ENCODE assay signal across 25 mouse cellular contexts in genomic region chr7:100534216-100534615, GRCm38 (mm10). TPM values are rescaled to one million over a fixed set of nuclear protein-coding genes. Genes with fewer than 3 reads are reported as not detected.
DNase-seq lines count a peak whose midpoint lies in the region; ATAC-seq and TF ChIP-seq lines count a peak whose summit lies in the region.
"Had no signal": no experiment of that assay in that cellular context is flagged by ENCODE, and none has a peak within 500 bp of the region (broad histone marks: within the 10 kb centered on the region; RNA-seq: fewer than 3 reads in every experiment).

No protein-coding gene starts in this region.

- no peak for DNase-seq in lung, adult 2 months
- peak; percentile 86 for DNase-seq in MEL (ENCODE audit: low read depth, low spot score)
- DNase-seq: adrenal gland, adult 8-10 months; adrenal gland, postnatal 25 days; cerebellum, adult 11 months; cerebellum, adult 8-10 months; cerebellum, postnatal 14 days; gastrocnemius, postnatal 14 days; heart, adult 2 months had no signal

- peaks cover 2% of the 10 kb centered on the region for H3K79me2 ChIP-seq in MEL (ENCODE audit: control insufficient read depth, insufficient read depth, low read length, poor library complexity)

- H3K9me3 ChIP-seq in lung, embryonic 16.5 days (ENCODE audit: control insufficient read depth, low read length), result no peaks in the 10 kb centered on the region
- no peaks in the 10 kb centered on the region for H3K9me3 ChIP-seq in MEL (replicated peaks; ENCODE audit: insufficient read depth, low read length)
- H3K9me3 ChIP-seq in midbrain, embryonic 16.5 days (replicated peaks; ENCODE audit: control insufficient read depth, low read length, poor library complexity, severe bottlenecking), result no peaks in the 10 kb centered on the region
- H3K9me3 ChIP-seq: forebrain, embryonic 10.5 days; forebrain, embryonic 13.5 days; G1E; heart, embryonic 10.5 days; heart, embryonic 13.5 days; hindbrain, embryonic 12.5 days; hindbrain, embryonic 15.5 days had no signal

- no peak for ATAC-seq in lung, embryonic 16.5 days (ENCODE audit: low read depth)
- ATAC-seq in granulocyte monocyte progenitor cell, adult 5-6 weeks (replicated peaks; ENCODE audit: poor library complexity, severe bottlenecking), result 0 out of 2 replicates have a peak, but pooled peaks have one; percentile 21
- ATAC-seq in midbrain, embryonic 16.5 days, result no peak
- ATAC-seq in megakaryocyte progenitor cell, adult 5-6 weeks (replicated peaks; ENCODE audit: poor library complexity), result no peak
- ATAC-seq: activated CD4-positive, CD25-positive, alpha-beta regulatory T cell, adult 4 months; forebrain, embryonic 13.5 days; forebrain, embryonic 16.5 days; intestine, postnatal 0 days had no signal

- peaks cover 1% of the 10 kb centered on the region for H3K36me3 ChIP-seq in lung, embryonic 16.5 days (ENCODE audit: control insufficient read depth, insufficient read depth, low read length)
- peaks cover 0 to 8% of the 10 kb centered on the region in 2 experiments; a peak in 2 of 4 replicates for H3K36me3 ChIP-seq in MEL (ENCODE audit: control insufficient read depth in 1 of 2, insufficient read depth in 2 of 2, low read length in 2 of 2)
- peaks cover 4% of the 10 kb centered on the region; the same call in 1 of the 2 replicates for H3K36me3 ChIP-seq in midbrain, embryonic 16.5 days (ENCODE audit: control insufficient read depth, insufficient read depth, low read length)

- H3K4me3 ChIP-seq in lung, embryonic 16.5 days (ENCODE audit: low read length), result no peak overlapping the region
- no peak overlapping the region for H3K4me3 ChIP-seq in lung, adult 2 months (replicated peaks; ENCODE audit: extremely low read depth, low read depth, low read length)
- peak overlapping the region; percentile 21 to 40; a peak in 3 of 4 replicates for H3K4me3 ChIP-seq in MEL (ENCODE audit: control insufficient read depth in 1 of 2, insufficient read depth in 1 of 2, low read depth in 2 of 2, low read length in 2 of 2)
- H3K4me3 ChIP-seq in midbrain, embryonic 16.5 days (ENCODE audit: low read depth, low read length), result no peak overlapping the region
- H3K4me3 ChIP-seq: forebrain, embryonic 10.5 days; forebrain, embryonic 13.5 days; heart, adult 2 months; heart, embryonic 10.5 days; heart, embryonic 13.5 days; hindbrain, embryonic 12.5 days; hindbrain, embryonic 15.5 days had no signal

- no peaks in the 10 kb centered on the region for H3K27me3 ChIP-seq in lung, embryonic 16.5 days (ENCODE audit: control insufficient read depth, insufficient read depth, low read depth, low read length)
- no peaks in the 10 kb centered on the region for H3K27me3 ChIP-seq in MEL (ENCODE audit: control insufficient read depth in 1 of 2, insufficient read depth in 2 of 2, low read length in 2 of 2)
- no peaks in the 10 kb centered on the region for H3K27me3 ChIP-seq in midbrain, embryonic 16.5 days (ENCODE audit: control insufficient read depth, insufficient read depth, low read depth, low read length)
- H3K27me3 ChIP-seq: forebrain, embryonic 13.5 days; heart, embryonic 13.5 days; hindbrain, embryonic 12.5 days; hindbrain, embryonic 15.5 days had no signal

- TF ChIP-seq RAD21 in MEL (IDR thresholded peaks at IDR 0.05; ENCODE audit: low read depth, low read length), result no peak

- TF ChIP-seq EP300 in MEL (IDR thresholded peaks at IDR 0.05; ENCODE audit: low read depth in 1 of 2, low read length in 2 of 2), result peak in 1 of 2 experiments; percentile 49; a peak in 1 of 4 replicates

- H3K27ac ChIP-seq in lung, embryonic 16.5 days (ENCODE audit: low read length), result peak overlapping the region; percentile 43; the same call in 1 of the 2 replicates
- H3K27ac ChIP-seq in MEL (ENCODE audit: control insufficient read depth, low read depth, low read length), result 0 out of 2 replicates have a peak overlapping the region, but pooled peaks have one; percentile 12
- no peak overlapping the region for H3K27ac ChIP-seq in midbrain, embryonic 16.5 days (ENCODE audit: low read length)
- H3K27ac ChIP-seq: forebrain, embryonic 10.5 days; forebrain, embryonic 13.5 days; heart, adult 2 months; heart, embryonic 10.5 days; heart, embryonic 13.5 days; hindbrain, embryonic 12.5 days; hindbrain, embryonic 15.5 days had no signal

- no peak overlapping the region for H3K9ac ChIP-seq in lung, embryonic 16.5 days (ENCODE audit: low read length)
- H3K9ac ChIP-seq in MEL (ENCODE audit: control insufficient read depth, low read depth, low read length, poor library complexity, severe bottlenecking), result peak overlapping the region; percentile 14; the same call in 1 of the 2 replicates
- no peak overlapping the region for H3K9ac ChIP-seq in midbrain, embryonic 16.5 days (ENCODE audit: low read depth, low read length)
- H3K9ac ChIP-seq: forebrain, embryonic 13.5 days; heart, embryonic 13.5 days; hindbrain, embryonic 12.5 days; hindbrain, embryonic 15.5 days had no signal

- no peak for TF ChIP-seq CTCF in lung, adult 2 months (IDR thresholded peaks at IDR 0.05; ENCODE audit: insufficient read depth, low read length)
- no peak for TF ChIP-seq CTCF in MEL (IDR thresholded peaks at IDR 0.05 in 2 of 3, conservative IDR thresholded peaks at IDR 0.05 in 1 of 3; ENCODE audit: control insufficient read depth in 1 of 3, insufficient read depth in 1 of 3, low read depth in 2 of 3, low read length in 3 of 3, poor library complexity in 1 of 3, severe bottlenecking in 1 of 3)

- no peak for TF ChIP-seq POLR2A in lung, adult 2 months (IDR thresholded peaks at IDR 0.05; ENCODE audit: borderline replicate concordance, extremely low read depth, low read depth, low read length)
- TF ChIP-seq POLR2A in MEL (IDR thresholded peaks at IDR 0.05; ENCODE audit: control insufficient read depth in 1 of 2, insufficient read depth in 1 of 2, low read depth in 1 of 2, low read length in 2 of 2, poor library complexity in 1 of 2), result no peak

- 72% methylated on average over 3 of the region's 3 CpGs for WGBS in lung, embryonic 16.5 days
- WGBS in lung, adult 2 months, result 35% methylated on average over 3 of the region's 3 CpGs
- WGBS in midbrain, embryonic 16.5 days, result 87% methylated on average over 3 of the region's 3 CpGs

- H3K4me1 ChIP-seq in lung, embryonic 16.5 days (replicated peaks; ENCODE audit: control insufficient read depth, insufficient read depth, low read length), result peaks cover 12% of the 10 kb centered on the region
- peaks cover 3% of the 10 kb centered on the region for H3K4me1 ChIP-seq in lung, adult 2 months (ENCODE audit: control insufficient read depth, insufficient read depth, low read length)
- peaks cover 3 to 22% of the 10 kb centered on the region in 2 experiments for H3K4me1 ChIP-seq in MEL (ENCODE audit: control insufficient read depth in 1 of 2, insufficient read depth in 2 of 2, low read length in 2 of 2)
- H3K4me1 ChIP-seq in midbrain, embryonic 16.5 days (ENCODE audit: control insufficient read depth, insufficient read depth, low read length), result peaks cover 9% of the 10 kb centered on the region

- H3K4me2 ChIP-seq in lung, embryonic 16.5 days (ENCODE audit: low read depth, low read length), result no peak overlapping the region
- no peak overlapping the region for H3K4me2 ChIP-seq in midbrain, embryonic 16.5 days (ENCODE audit: low read length)
- H3K4me2 ChIP-seq: forebrain, embryonic 13.5 days; heart, embryonic 13.5 days; hindbrain, embryonic 12.5 days; hindbrain, embryonic 15.5 days had no signal

TF ChIP-seq in MEL, 35 proteins besides CTCF, POLR2A, EP300 and RAD21 (continues in another document):
- TF ChIP-seq ZNF384 (IDR thresholded peaks at IDR 0.05; ENCODE audit: low read depth, low read length) (0 out of 2 replicates have a peak, but pooled peaks have one; percentile 12), NELFE (IDR thresholded peaks at IDR 0.05; ENCODE audit: low read depth, low read length) (no peak), SMC3 (IDR thresholded peaks at IDR 0.05; ENCODE audit: low read depth, low read length) (no peak)

RNA-seq across cellular contexts. Expression of gene Coa4, which starts 2.7 kb away (rescaled TPM):
- 19.6 and 20.4 TPM in 2 replicates for polyA plus RNA-seq in lung, embryonic 16.5 days (2015; fragmentation: Nextera tagmentation; extraction: Ambion mirVana)
- polyA plus RNA-seq in lung, adult 2 months (2012; rRNA removed), result 8.5 and 9.0 TPM in 2 replicates
- total RNA-seq in MEL (2012; rRNA removed), result 6.1 and 8.1 TPM in 2 replicates
- 10 to 100 TPM in 1 of 2 experiments, not detected in 1; 13.8 TPM for polyA plus RNA-seq in MEL (2012; ENCODE audit: insufficient read depth in 1 of 2, insufficient read length in 2 of 2, low read depth in 1 of 2, low replicate concordance in 2 of 2, missing spikeins in 1 of 2)
- total RNA-seq in granulocyte monocyte progenitor cell, adult 5-6 weeks (2014; fragmentation: Nextera tagmentation), result 5.4 and 14.1 TPM in 2 replicates
- 20.0 and 21.1 TPM in 2 replicates for total RNA-seq in granulocyte monocyte progenitor cell, adult 5-6 weeks (2017)
- polyA plus RNA-seq in midbrain, embryonic 16.5 days (2015; fragmentation: Nextera tagmentation; extraction: Ambion mirVana), result 15.7 and 17.2 TPM in 2 replicates
- 10.7 and 21.3 TPM in 2 replicates for total RNA-seq in megakaryocyte progenitor cell, adult 5-6 weeks (2015)
- total RNA-seq in megakaryocyte progenitor cell, adult 5-6 weeks (2017), result 11.6 and 13.0 TPM in 2 replicates

RNA-seq across cellular contexts. Expression of gene Dnajb13, which starts 19.5 kb away (rescaled TPM):
- polyA plus RNA-seq in lung, embryonic 16.5 days (2015; fragmentation: Nextera tagmentation; extraction: Ambion mirVana), result 8.5 and 12.9 TPM in 2 replicates
- polyA plus RNA-seq in lung, adult 2 months (2012; rRNA removed), result 8.3 and 15.2 TPM in 2 replicates
- 2.0 and 2.2 TPM in 2 replicates for total RNA-seq in MEL (2012; rRNA removed)
- 1 to 10 TPM in 1 of 2 experiments, not detected in 1; 3.6 TPM for polyA plus RNA-seq in MEL (2012; ENCODE audit: insufficient read depth in 1 of 2, insufficient read length in 2 of 2, low read depth in 1 of 2, low replicate concordance in 2 of 2, missing spikeins in 1 of 2)
- total RNA-seq in granulocyte monocyte progenitor cell, adult 5-6 weeks (2014; fragmentation: Nextera tagmentation), result not detected in 2 replicates
- not detected in 2 replicates for total RNA-seq in granulocyte monocyte progenitor cell, adult 5-6 weeks (2017)
- 3.9 and 4.4 TPM in 2 replicates for polyA plus RNA-seq in midbrain, embryonic 16.5 days (2015; fragmentation: Nextera tagmentation; extraction: Ambion mirVana)
- total RNA-seq in megakaryocyte progenitor cell, adult 5-6 weeks (2015), result not detected in 2 replicates
- total RNA-seq in megakaryocyte progenitor cell, adult 5-6 weeks (2017), result 0.17 TPM in 1 of 2 replicates, not detected in the other
- total RNA-seq: adrenal gland, postnatal 25 days; gastrocnemius, adult 18-20 months; gastrocnemius, postnatal 14 days; heart, adult 2 months; heart, postnatal 25 days had no signal
- polyA plus RNA-seq: G1E had no signal

RNA-seq across cellular contexts. Expression of gene Ucp2, which starts 41.1 kb away (rescaled TPM):
- 306 and 325 TPM in 2 replicates for polyA plus RNA-seq in lung, embryonic 16.5 days (2015; fragmentation: Nextera tagmentation; extraction: Ambion mirVana)
- polyA plus RNA-seq in lung, adult 2 months (2012; rRNA removed), result 467 and 695 TPM in 2 replicates
- 139 and 156 TPM in 2 replicates for total RNA-seq in MEL (2012; rRNA removed)
- polyA plus RNA-seq in MEL (2012; ENCODE audit: insufficient read depth in 1 of 2, insufficient read length in 2 of 2, low read depth in 1 of 2, low replicate concordance in 2 of 2, missing spikeins in 1 of 2), result 100 to 1,000 TPM in 1 of 2 experiments, not detected in 1; 724 TPM
- total RNA-seq in granulocyte monocyte progenitor cell, adult 5-6 weeks (2014; fragmentation: Nextera tagmentation), result 413 and 551 TPM in 2 replicates
- 97.5 and 99.2 TPM in 2 replicates for total RNA-seq in granulocyte monocyte progenitor cell, adult 5-6 weeks (2017)
- polyA plus RNA-seq in midbrain, embryonic 16.5 days (2015; fragmentation: Nextera tagmentation; extraction: Ambion mirVana), result 59.5 and 69.5 TPM in 2 replicates
- 208 and 232 TPM in 2 replicates for total RNA-seq in megakaryocyte progenitor cell, adult 5-6 weeks (2015)
- 90.4 and 97.3 TPM in 2 replicates for total RNA-seq in megakaryocyte progenitor cell, adult 5-6 weeks (2017)

Comparison
In these comparisons a context has a peak if more than half of its experiments do, and no peak if none do; other contexts are left out.
1. H3K4me3 ChIP-seq: peak in MEL (2 of 2); none in lung, embryonic 16.5 days (single experiment), lung, adult 2 months (single experiment) and midbrain, embryonic 16.5 days (single experiment).